27 mouse cellular contexts compared by ENCODE assay signal in the genomic region with DNA sequence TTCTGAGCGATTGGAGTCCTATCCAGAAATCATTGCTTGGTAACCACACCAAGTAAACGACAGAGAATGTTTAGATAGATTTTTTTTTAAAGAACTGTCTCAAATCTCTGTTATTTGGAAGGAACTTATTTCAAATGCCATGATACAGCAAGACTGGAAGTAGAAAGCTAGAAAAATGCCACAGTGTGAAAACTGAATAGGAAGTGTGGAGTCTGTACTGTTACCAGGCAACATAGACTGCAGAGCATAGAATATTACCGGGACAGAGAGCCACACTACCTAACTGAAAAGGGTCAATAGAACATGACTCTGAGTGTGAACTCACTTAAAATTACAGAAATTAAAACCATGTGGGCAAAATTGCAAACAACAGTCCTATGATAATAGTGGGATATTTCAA. TPM values are rescaled to one million over a fixed set of nuclear protein-coding genes. Genes with fewer than 3 reads are reported as not detected.
"Had no signal": no experiment of that assay in that cellular context is flagged by ENCODE, and none has a peak within 500 bp of the region (broad histone marks: within the 10 kb centered on the region; RNA-seq: fewer than 3 reads in every experiment).

No protein-coding gene starts in this region.

- ATAC-seq: hindbrain, postnatal 0 days; intestine, embryonic 16.5 days; liver, embryonic 12.5 days had no signal

- DNase-seq: gastrocnemius, postnatal 14 days; gastrocnemius, postnatal 36 days; heart, adult 18-20 months; heart, postnatal 14 days; heart, postnatal 36 days; kidney, adult 11 months; kidney, adult 2 months; kidney, adult 9 months; kidney, postnatal 14 days; kidney, postnatal 36 days; layer of hippocampus, adult 9-11 months; layer of hippocampus, postnatal 36 days; left cerebral cortex, postnatal 4 days had no signal

- H3K9ac ChIP-seq: heart, embryonic 13.5 days; heart, embryonic 15.5 days; hindbrain, embryonic 13.5 days; hindbrain, embryonic 15.5 days; kidney, embryonic 15.5 days; limb, embryonic 13.5 days; limb, embryonic 15.5 days; liver, embryonic 12.5 days; liver, embryonic 14.5 days had no signal

- H3K4me3 ChIP-seq: heart, embryonic 13.5 days; heart, embryonic 15.5 days; hindbrain, embryonic 13.5 days; hindbrain, embryonic 15.5 days; kidney, embryonic 15.5 days; limb, embryonic 13.5 days; limb, embryonic 15.5 days; liver, embryonic 12.5 days had no signal

- H3K36me3 ChIP-seq: heart, embryonic 13.5 days; heart, embryonic 15.5 days; hindbrain, embryonic 13.5 days; hindbrain, embryonic 15.5 days; kidney, embryonic 15.5 days; limb, embryonic 13.5 days; limb, embryonic 15.5 days; liver, embryonic 12.5 days had no signal

- H3K9me3 ChIP-seq: heart, embryonic 13.5 days; heart, embryonic 15.5 days; hindbrain, embryonic 13.5 days; hindbrain, embryonic 15.5 days; kidney, embryonic 15.5 days; limb, embryonic 13.5 days; limb, embryonic 15.5 days; liver, embryonic 12.5 days had no signal

- H3K4me2 ChIP-seq: heart, embryonic 11.5 days; heart, embryonic 13.5 days; heart, embryonic 15.5 days; hindbrain, embryonic 13.5 days; hindbrain, embryonic 15.5 days; kidney, embryonic 15.5 days; limb, embryonic 13.5 days; limb, embryonic 15.5 days; liver, embryonic 12.5 days had no signal

- H3K27me3 ChIP-seq: heart, embryonic 13.5 days; heart, embryonic 15.5 days; hindbrain, embryonic 13.5 days; hindbrain, embryonic 15.5 days; kidney, embryonic 15.5 days; limb, embryonic 13.5 days; limb, embryonic 15.5 days; liver, embryonic 12.5 days had no signal

- H3K27ac ChIP-seq: heart, embryonic 13.5 days; heart, embryonic 15.5 days; hindbrain, embryonic 13.5 days; hindbrain, embryonic 15.5 days; hindbrain, postnatal 0 days; kidney, embryonic 15.5 days; kidney, postnatal 0 days; limb, embryonic 13.5 days; limb, embryonic 15.5 days; liver, embryonic 12.5 days; liver, embryonic 14.5 days had no signal

- H3K4me1 ChIP-seq: heart, embryonic 13.5 days; heart, embryonic 15.5 days; hindbrain, embryonic 13.5 days; hindbrain, embryonic 15.5 days; kidney, embryonic 15.5 days; limb, embryonic 13.5 days; limb, embryonic 15.5 days; liver, embryonic 12.5 days had no signal

RNA-seq across cellular contexts. Expression of a gene that starts 52.4 kb away (rescaled TPM):
- total RNA-seq: hematopoietic stem cell, adult 5-6 weeks had no signal
